Mouse (Mus musculus) adrenal gland, postnatal 4 days (tissue): ENCODE results near the gene Prlr. TPM values are rescaled to one million over a fixed set of nuclear protein-coding genes. Genes with fewer than 3 reads are reported as not detected.

ENCODE experiments used
- DNase-seq, 2 experiments: peaks; one replicate each; pipeline ENCODE4 v3.0.0; 2021 to 2022; ENCODE audit warnings: low spot score in 2 of 2, mixed read lengths in 2 of 2
- total RNA-seq, 2 experiments: library from RNA; stranded (reverse); gene quantifications; 2 replicates each; pipeline ENCODE4 v1.2.3; 2021

Prlr gene
- total RNA-seq, 2 experiments from 2014 or later: 143 to 146 TPM

GRCm38 (mm10) chr15:10313522-10314455 is 136.8 kb downstream of the Prlr start:
- DNase-seq: peak; percentile 6 to 22

GRCm38 (mm10) chr15:10325080-10325479 is 148.0 kb downstream of the Prlr start, which contains the start of gene Gm21973:
Gene Gm21973 (plus strand): TSS chr15:10325380.
- no peak for DNase-seq

GRCm38 (mm10) chr15:10330626-10331025 is 153.6 kb downstream of the Prlr start:
- peak in 1 of 2 experiments; percentile 29 for DNase-seq

GRCm38 (mm10) chr15:10332566-10332965 is 155.5 kb downstream of the Prlr start:
- DNase-seq: no peak

- no peak for DNase-seq
Observed at GRCm38 (mm10) chr15:10338606-10339005, 161.6 kb downstream of the Prlr start.

GRCm38 (mm10) chr15:10347044-10347443 is 170.0 kb downstream of the Prlr start:
- no peak for DNase-seq

GRCm38 (mm10) chr15:10358039-10358948 is 181.3 kb downstream of the Prlr start, which contains the start of gene Agxt2:
Gene Agxt2 (plus strand): TSS chr15:10358532.
- DNase-seq: no peak

GRCm38 (mm10) chr15:10366331-10366730 is 189.3 kb downstream of the Prlr start:
- no peak for DNase-seq

- no peak for DNase-seq
Observed at GRCm38 (mm10) chr15:10375404-10375803, 198.4 kb downstream of the Prlr start.

GRCm38 (mm10) chr15:10378338-10378959 is 201.4 kb downstream of the Prlr start:
- DNase-seq: no peak

- no peak for DNase-seq
Observed at GRCm38 (mm10) chr15:10379757-10380458, 202.9 kb downstream of the Prlr start.

- DNase-seq: no peak
Observed at GRCm38 (mm10) chr15:10387263-10387662, 210.2 kb downstream of the Prlr start.

Other genes with a start within 250 kb of the Prlr start
- gene Gm21973, start 148.1 kb downstream of the Prlr start, total RNA-seq: not detected
- gene Agxt2, start 181.3 kb downstream of the Prlr start, total RNA-seq: 10 to 100 TPM in 1 of 2 experiments, 1 to 10 TPM in 1; 8.5 to 10.6 TPM